Mouse (Mus musculus) lung, postnatal 0 days (tissue): Measurements from ENCODE around the gene Ccdc122.

Experiments
- CTCF ChIP-seq: IDR thresholded peaks from 2 replicates; pipeline ENCODE4 v1.5.1; 2016; ENCODE audit warnings: antibody characterized with exemption, mild to moderate bottlenecking
- EP300 ChIP-seq: IDR thresholded peaks from 2 replicates; pipeline ENCODE4 v1.6.1; 2016; ENCODE audit warnings: antibody characterized with exemption, mild to moderate bottlenecking, control low read depth

GRCm38 (mm10) chr14:77005566-77005965 is 31.0 kb upstream of the Ccdc122 start:
- TF ChIP-seq CTCF, result no peak
- TF ChIP-seq EP300, result no peak
